Mouse (Mus musculus): ENCODE results near the gene Dnase2a. TPM values are rescaled to one million over a fixed set of nuclear protein-coding genes. Genes with fewer than 3 reads are reported as not detected.
A peak's percentile ranks its signal among the peaks of the same experiment; 100 is the strongest.
"Not testable (repeated sequence)": the region's sequence is repeated elsewhere in the genome, so short reads cannot be mapped to it uniquely, and the experiment has no call there.

Gene Dnase2a
- total and polyA plus RNA-seq, 3 experiments = 53.7 to 83.4 TPM; not detected in 1

DNA sequence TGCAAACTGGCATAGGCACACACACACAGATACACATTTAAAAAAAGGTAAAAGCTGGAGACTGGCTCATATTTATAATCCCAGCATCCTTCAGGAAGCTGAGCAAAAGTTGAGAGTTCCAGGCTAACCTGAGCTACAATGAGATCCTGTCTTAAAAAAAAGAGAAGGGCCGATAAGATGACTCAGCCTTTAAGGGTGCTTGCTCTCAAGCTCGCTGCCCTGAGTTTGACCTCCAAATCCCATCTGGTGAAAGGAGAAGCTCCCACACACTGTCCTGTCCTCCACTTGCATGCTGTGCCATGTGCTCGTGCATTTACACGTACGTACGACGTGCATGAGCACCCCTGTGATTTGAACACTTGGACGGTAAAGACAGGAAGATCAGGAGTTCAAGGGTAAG lies 867 bp upstream of the Dnase2a start:
- H3K4me1 ChIP-seq (ENCODE audit: control insufficient read depth in 1 of 2, insufficient read depth in 2 of 2, low read length in 2 of 2) = peaks cover 2 to 36% of the 10 kb centered on the region in 2 experiments; a peak in 3 of 4 replicates
- no peaks in the 10 kb centered on the region for H3K27me3 ChIP-seq (ENCODE audit: control insufficient read depth in 1 of 2, insufficient read depth in 2 of 2, low read length in 2 of 2)
- TF ChIP-seq ETS1 (IDR thresholded peaks at IDR 0.05; ENCODE audit: low read depth, low read length) (peak; percentile 57), BHLHE40 (IDR thresholded peaks at IDR 0.05; ENCODE audit: borderline replicate concordance, low read depth, low read length) (no peak), GATA1 (IDR thresholded peaks at IDR 0.05; ENCODE audit: low read depth, low read length) (peak; percentile 10; the same call in 1 of the 2 replicates), ZC3H11A (IDR thresholded peaks at IDR 0.05; ENCODE audit: low read depth, low read length) (no peak), MAX (IDR thresholded peaks at IDR 0.05; ENCODE audit: low read length) (peak; percentile 25; the same call in 1 of the 2 replicates), EP300 (IDR thresholded peaks at IDR 0.05; ENCODE audit: low read depth in 1 of 2, low read length in 2 of 2) (peak; percentile 27 to 30; a peak in 1 of 4 replicates), TAL1 (IDR thresholded peaks at IDR 0.05; ENCODE audit: low read length) (no peak), MYC (IDR thresholded peaks at IDR 0.05; ENCODE audit: low read depth, low read length) (peak; percentile 74; the same call in 1 of the 2 replicates), MXI1 (IDR thresholded peaks at IDR 0.05; ENCODE audit: low read depth, low read length) (0 out of 2 replicates have a peak, but pooled peaks have one; percentile 39), MAFK (IDR thresholded peaks at IDR 0.05; ENCODE audit: borderline replicate concordance, low read depth, low read length) (peak; percentile 63), NELFE (IDR thresholded peaks at IDR 0.05; ENCODE audit: low read depth, low read length) (peak; percentile 30; the same call in 1 of the 2 replicates), ZNF384 (IDR thresholded peaks at IDR 0.05; ENCODE audit: low read depth, low read length) (peak; percentile 87)
- DNase-seq (ENCODE audit: low read depth, low spot score) = peak; percentile 82
- H3K36me3 ChIP-seq (ENCODE audit: control insufficient read depth in 1 of 2, insufficient read depth in 2 of 2, low read length in 2 of 2) = peaks cover 9 to 29% of the 10 kb centered on the region in 2 experiments; a peak in 3 of 4 replicates
- no peak overlapping the region for H3K4me3 ChIP-seq (ENCODE audit: control insufficient read depth in 1 of 2, insufficient read depth in 1 of 2, low read depth in 2 of 2, low read length in 2 of 2)
- H3K79me2 ChIP-seq (ENCODE audit: control insufficient read depth, insufficient read depth, low read length, poor library complexity) = peaks cover 42% of the 10 kb centered on the region
- H3K27ac ChIP-seq (ENCODE audit: control insufficient read depth, low read depth, low read length) = peak overlapping the region; percentile 65
- H3K9me3 ChIP-seq (replicated peaks; ENCODE audit: insufficient read depth, low read length) = no peaks in the 10 kb centered on the region
- no peak overlapping the region; the same call in 1 of the 2 replicates for H3K9ac ChIP-seq (ENCODE audit: control insufficient read depth, low read depth, low read length, poor library complexity, severe bottlenecking)

DNA sequence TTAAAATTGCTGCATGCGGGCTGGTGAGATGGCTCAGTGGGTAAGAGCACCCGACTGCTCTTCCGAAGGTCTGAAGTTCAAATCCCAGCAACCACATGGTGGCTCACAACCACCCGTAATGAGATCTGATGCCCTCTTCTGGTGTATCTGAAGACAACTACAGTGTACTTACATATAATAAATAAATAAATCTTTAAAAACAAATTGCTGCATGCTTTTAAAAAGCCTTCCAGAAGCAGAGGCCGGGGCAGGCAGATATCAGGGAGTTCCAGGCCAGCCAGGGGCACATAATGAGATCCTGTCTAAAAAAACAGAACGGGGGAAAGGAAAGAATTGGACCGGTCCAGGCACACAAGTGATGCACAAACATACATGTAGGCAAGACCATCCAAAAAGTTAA lies 381 bp upstream of the Dnase2a start:
- Histone ChIP-seq H3K79me2 (ENCODE audit: control insufficient read depth, insufficient read depth, low read length, poor library complexity) (peaks cover 37% of the 10 kb centered on the region), H3K4me3 (ENCODE audit: control insufficient read depth in 1 of 2, insufficient read depth in 1 of 2, low read depth in 2 of 2, low read length in 2 of 2) (peak overlapping the region; percentile 24 to 35; a peak in 3 of 4 replicates), H3K9ac (ENCODE audit: control insufficient read depth, low read depth, low read length, poor library complexity, severe bottlenecking) (peak overlapping the region; percentile 54), H3K4me1 (ENCODE audit: control insufficient read depth in 1 of 2, insufficient read depth in 2 of 2, low read length in 2 of 2) (peaks cover 2 to 39% of the 10 kb centered on the region in 2 experiments; a peak in 3 of 4 replicates), H3K36me3 (ENCODE audit: control insufficient read depth in 1 of 2, insufficient read depth in 2 of 2, low read length in 2 of 2) (peaks cover 9 to 31% of the 10 kb centered on the region in 2 experiments; a peak in 3 of 4 replicates), H3K27ac (ENCODE audit: control insufficient read depth, low read depth, low read length) (peak overlapping the region; percentile 78)
- H3K9me3 ChIP-seq (replicated peaks; ENCODE audit: insufficient read depth, low read length); DNase-seq (ENCODE audit: low read depth, low spot score); H3K27me3 ChIP-seq (ENCODE audit: control insufficient read depth in 1 of 2, insufficient read depth in 2 of 2, low read length in 2 of 2): not testable (repeated sequence)
- TF ChIP-seq MYC (IDR thresholded peaks at IDR 0.05; ENCODE audit: low read depth, low read length) (0 out of 2 replicates have a peak, but pooled peaks have one; percentile 4), CTCF (IDR thresholded peaks at IDR 0.05 in 2 of 3, conservative IDR thresholded peaks at IDR 0.05 in 1 of 3; ENCODE audit: control insufficient read depth in 1 of 3, insufficient read depth in 1 of 3, low read depth in 2 of 3, low read length in 3 of 3, poor library complexity in 1 of 3, severe bottlenecking in 1 of 3) (peak in 1 of 3 experiments; percentile 17; a peak in 1 of 6 replicates), UBTF (IDR thresholded peaks at IDR 0.05; ENCODE audit: borderline replicate concordance, insufficient read depth, low read depth, low read length) (0 out of 2 replicates have a peak, but pooled peaks have one; percentile 31)
